Mouse (Mus musculus) C2C12 (cell line): ENCODE data around the gene Gm1123.

ENCODE experiments used
- CEBPB ChIP-seq: IDR thresholded peaks from one replicate; pipeline ENCODE4 v1.6.1; 2011; ENCODE audit warnings: low read depth, mild to moderate bottlenecking, control low read depth, moderate library complexity
- CTCF ChIP-seq: IDR thresholded peaks from one replicate; pipeline ENCODE4 v1.5.1; 2011; ENCODE audit not compliant: control insufficient read depth, insufficient read depth, insufficient read length
- MAX ChIP-seq: IDR thresholded peaks from one replicate; pipeline ENCODE4 v1.6.1; 2011; ENCODE audit warnings: mild to moderate bottlenecking, control low read depth
- USF1 ChIP-seq: IDR thresholded peaks from one replicate; pipeline ENCODE4 v1.6.1; 2011; ENCODE audit warnings: low read depth, mild to moderate bottlenecking, control low read depth, moderate library complexity

- TF ChIP-seq CTCF = no peak
- no peak for TF ChIP-seq USF1
- TF ChIP-seq CEBPB = no peak
- TF ChIP-seq MAX = no peak
These were observed 75.7 kb downstream of the Gm1123 start for GRCm38 (mm10) chr9:98959851-98960250.
